Mouse (Mus musculus): ENCODE data around the gene Psmd9. TPM values are rescaled to one million over a fixed set of nuclear protein-coding genes. Genes with fewer than 3 reads are reported as not detected.
A peak's percentile ranks its signal among the peaks of the same experiment; 100 is the strongest.

The Psmd9 gene
- total RNA-seq, 2 experiments from 2014 or later = 29.0 to 29.4 TPM

DNA sequence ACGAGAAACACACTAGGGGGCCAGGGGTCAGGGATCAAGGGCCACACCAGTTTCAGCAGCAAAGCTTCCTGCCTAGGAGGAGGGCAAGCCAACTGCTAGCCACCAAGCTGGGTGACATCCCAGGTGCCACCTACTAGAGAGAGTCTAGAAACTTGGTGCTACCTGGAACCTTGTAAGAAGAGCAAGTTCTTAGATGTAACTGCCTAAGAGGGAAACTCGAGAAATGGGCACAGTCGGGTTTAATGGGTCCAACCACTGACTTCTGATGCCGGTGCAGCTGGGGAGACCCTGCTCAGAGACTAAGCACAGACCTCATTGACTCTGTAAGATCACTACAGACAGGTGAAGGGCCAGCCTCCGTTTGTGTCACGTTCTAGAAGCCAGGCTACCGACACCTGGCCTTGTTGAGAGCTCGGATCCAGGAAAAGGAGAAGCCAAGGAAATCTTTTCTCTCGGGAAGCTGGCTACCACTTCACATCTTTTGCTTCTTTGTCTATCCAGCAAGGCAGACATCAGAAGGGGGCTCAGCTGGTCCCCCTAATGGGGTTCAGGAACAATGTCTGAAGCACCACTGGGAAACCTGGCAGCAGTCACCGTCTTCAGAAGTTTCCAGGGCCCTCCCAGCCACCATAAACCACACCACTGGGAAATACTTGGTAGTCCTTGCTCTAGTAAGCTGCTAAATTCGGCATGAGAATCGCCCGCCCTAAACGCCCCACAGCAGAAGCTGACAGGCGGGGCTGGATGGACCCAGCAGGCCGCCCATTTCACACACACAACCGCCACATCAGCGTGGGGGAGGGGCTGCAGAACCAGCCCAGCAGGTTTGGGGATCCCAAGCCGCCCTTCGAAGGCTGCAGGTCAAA lies 31.9 kb upstream of the Psmd9 start:
- DNase-seq = peak; percentile 89

DNA sequence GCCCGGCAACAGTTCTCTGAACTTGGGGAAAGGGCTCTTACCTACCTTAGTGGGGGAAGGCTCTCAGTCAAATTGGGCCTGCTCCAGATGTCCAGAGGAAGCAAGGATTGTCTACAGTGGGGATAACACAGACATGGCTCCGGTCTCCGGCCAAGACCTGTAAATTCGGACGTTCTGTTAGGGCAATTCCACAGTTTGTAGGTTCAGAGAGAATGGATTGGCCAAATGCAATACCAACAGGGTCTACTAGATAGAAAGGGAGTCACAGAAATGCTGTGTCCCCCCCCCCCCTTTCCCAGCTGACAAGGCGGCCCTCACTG lies 31.3 kb upstream of the Psmd9 start:
- DNase-seq = no peak

GRCm38 (mm10) chr5:123138230-123138911 lies 30.8 kb upstream of the Psmd9 start:
- DNase-seq = peak; percentile 85

- peak; percentile 89 for DNase-seq
These were observed 30.1 kb upstream of the Psmd9 start for GRCm38 (mm10) chr5:123138953-123139721.

- DNase-seq = no peak
These were observed 29.2 kb upstream of the Psmd9 start for GRCm38 (mm10) chr5:123139722-123140627.

DNA sequence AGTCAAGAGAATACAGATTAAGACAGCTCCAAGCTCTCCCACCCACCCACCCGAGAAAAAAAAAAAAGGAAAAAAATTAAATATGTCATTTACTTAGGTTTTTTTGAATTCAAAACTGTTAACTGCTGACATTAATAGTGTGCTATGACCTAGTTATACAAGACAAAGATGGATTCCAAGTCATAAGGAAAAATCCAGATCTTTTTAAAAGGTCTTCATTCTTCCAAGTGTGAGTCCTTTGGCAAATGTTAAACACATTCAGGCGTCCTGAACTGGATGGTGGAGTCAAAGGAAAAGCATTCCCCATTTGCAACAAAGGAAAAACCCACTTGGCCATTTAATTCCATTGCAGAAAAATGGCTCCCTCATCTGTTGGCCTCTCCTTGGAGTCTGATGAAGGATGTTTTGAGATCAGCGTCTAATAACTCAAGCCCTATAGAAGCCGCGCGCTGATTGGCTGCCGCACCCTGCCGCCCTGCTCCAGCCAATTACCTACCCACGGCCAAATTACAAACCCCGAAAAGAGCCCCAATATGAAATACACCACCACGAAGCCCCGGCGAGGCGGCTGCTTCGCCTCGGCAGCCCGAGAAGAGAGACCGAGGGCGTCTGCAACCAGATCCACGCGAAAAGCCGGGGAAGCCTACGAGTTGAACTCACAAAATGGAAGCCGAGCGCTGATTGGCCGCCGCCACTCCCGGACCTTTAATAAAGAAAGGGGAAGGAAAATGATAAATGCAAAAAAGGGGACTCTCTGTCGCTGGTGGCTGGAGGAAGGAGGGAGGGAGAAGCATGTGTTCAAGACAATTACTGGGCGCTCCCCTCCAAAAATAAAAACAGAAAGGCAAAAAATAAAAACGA lies 28.3 kb upstream of the Psmd9 start:
- DNase-seq = peak; percentile 93

GRCm38 (mm10) chr5:123141555-123142160 lies 27.6 kb upstream of the Psmd9 start:
- DNase-seq = peak; percentile 77

DNA sequence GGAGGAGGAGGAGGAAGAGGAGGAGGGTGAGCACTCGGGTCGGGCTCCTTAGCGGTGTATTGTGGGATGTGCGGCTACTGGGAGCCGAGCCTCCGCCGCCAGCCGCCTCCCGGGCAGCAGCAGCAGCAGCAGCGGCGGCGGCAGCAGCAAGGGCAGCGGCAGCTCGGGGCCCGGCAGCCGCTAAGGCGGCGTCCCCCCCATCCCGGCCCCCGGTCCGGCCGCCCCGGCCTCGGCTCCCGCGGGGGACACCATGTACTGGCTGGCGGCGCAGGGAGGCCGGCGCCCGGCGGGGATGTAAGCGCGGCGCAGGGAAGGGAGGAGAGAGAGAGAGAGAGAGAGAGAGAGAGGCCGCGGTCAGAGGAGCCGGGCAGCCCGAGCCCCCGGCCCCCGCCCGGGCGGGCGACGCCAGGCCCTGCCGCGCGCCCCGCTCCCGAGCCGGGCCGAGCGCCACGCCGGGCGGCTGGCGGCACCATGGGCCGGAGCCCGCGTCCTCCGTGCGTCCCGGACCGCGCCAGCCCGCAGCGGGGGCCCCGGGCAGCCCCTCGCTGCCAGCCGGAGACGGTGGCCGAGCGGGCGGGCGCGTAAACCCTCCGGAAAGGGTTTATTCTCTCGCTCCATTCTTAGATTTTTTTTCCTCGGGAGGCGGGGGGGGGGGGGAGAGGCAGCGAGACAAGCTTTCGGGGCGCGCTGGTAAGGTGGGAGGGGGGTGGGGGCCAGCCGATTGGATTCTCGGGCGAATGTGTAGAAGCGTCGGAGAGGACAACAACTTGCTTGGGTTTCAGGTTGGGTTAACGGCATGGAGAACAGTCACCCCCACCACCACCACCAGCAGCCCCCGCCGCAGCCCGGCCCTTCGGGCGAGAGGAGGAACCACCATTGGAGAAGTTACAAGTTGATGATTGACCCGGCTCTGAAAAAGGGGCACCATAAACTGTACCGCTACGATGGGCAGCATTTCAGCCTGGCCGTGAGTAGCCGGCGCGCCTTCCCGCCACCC lies 26.8 kb upstream of the Psmd9 start, which contains the start of gene Setd1b:
Setd1b (plus strand) TSS at position 33 of the 997 bp plus-strand sequence.
- DNase-seq = peak; percentile 70

DNA sequence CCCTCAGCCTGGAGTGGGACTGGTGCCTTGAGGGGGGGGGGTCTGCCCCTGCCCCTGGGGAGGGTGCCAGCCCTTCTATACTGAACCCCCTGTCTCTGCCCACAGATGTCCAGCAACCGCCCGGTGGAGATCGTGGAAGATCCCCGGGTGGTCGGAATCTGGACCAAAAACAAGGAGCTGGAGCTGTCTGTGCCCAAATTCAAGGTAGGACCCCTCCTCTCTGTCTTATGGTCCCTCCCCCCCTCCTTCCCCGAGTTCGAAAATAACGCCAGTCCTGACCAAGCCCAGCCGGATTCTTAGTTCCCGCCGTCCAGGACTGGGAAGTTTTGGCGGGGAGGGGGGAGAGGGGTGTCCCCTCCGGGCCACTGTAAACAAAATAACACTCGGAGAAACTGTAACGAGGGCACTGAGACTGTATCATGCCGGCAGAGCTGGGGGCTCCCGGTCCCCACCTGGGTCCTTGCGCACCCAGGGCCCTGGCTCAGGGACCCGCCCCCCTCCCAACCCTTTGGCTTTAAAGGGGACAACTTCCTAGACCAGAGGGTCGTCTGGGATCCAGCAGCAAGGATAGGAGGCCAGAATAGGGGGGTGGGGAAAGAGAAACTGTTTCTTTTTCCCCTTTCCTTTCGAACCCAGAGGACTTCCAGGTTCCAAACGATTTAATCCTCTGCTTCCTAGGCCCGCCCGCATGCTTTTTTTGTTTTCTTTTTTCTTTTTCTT lies 25.8 kb upstream of the Psmd9 start:
- DNase-seq = peak; percentile 54

DNA sequence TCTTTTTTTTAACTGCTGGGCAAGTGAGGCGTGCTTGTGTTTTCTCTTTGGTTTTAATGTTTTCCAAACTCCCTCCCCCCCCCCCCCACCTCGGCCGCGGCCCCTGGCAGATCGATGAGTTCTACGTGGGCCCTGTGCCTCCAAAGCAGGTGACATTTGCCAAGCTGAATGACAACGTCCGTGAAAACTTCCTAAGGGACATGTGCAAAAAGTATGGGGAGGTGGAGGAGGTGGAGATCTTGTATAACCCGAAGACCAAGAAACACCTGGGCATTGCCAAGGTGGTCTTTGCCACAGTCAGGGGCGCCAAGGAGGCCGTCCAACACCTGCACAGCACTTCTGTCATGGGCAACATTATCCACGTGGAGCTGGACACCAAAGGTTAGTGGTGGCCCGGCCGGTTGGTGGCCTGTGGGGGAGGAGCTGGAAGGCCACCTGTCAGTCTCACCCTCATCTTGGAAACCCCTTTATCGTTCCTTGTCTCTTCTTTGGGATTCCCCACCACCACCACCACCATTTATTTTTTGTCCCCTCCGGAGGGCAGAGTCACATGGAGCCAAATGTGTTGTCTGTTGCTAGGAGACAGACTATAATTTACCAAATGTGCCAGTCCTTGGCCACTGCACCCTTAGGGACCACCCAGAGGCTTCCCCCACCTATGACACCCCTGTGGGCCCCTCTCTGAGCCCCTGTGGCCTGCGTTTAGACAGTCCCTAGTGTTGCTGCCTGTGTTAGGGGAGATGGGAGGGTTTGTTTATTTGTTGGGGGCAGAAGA lies 25.1 kb upstream of the Psmd9 start:
- no peak for DNase-seq

DNA sequence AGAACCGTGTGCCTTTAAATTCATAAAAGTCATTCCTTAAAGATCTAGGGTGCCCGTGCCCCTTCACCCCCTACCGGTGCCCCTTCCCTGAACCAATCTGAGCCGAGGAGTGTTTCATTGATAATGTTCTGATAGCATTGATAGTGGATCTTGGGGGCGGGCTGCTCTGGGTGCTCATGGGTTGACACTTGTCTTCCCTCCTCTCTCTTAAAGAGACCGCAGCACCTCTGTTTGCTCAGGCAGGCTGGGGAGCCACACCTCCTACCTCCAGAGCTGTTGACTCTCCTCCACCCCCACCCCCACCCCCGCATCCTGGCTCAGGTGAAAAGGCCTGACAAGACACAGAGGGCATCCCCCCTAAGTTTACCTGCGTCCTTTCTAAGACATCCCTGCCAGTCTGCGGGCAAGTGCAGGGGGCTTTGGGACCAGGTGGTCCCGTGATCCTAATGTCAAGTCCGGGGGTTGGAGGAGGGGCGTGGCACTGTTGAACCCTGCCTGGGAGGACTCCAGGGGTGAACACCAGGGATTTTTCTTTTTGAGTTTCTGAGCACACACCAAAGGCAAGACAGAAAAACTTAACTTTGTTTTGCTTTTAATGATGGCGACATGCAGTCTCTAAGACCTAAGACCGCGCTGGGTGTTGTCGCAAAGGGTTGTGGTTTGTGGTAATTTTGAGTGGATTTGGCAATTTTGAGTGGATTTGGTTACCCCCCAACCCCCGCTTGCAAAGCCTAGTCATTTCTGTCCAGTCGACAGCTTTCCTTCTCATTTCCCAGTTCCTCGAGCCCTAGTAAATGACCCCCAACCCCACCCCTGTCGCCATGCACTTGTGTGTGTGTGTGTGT lies 24.2 kb upstream of the Psmd9 start:
- no peak for DNase-seq

GRCm38 (mm10) chr5:123146357-123146756 lies 22.9 kb upstream of the Psmd9 start:
- no peak for DNase-seq

DNA sequence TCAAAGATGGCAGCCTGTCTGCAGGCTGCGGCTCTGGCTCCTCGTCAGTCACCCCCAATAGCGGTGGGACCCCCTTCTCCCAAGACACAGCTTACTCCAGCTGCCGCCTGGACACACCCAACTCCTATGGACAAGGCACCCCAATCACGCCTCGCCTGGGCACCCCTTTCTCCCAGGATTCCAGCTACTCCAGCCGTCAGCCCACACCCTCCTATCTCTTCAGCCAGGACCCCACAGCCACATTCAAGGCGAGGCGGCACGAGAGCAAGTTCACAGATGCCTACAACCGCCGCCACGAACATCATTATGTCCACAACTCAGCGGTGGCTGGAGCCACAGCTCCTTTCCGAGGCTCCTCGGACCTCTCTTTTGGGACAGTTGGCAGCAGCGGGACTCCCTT lies 21.6 kb upstream of the Psmd9 start:
- no peak for DNase-seq

DNA sequence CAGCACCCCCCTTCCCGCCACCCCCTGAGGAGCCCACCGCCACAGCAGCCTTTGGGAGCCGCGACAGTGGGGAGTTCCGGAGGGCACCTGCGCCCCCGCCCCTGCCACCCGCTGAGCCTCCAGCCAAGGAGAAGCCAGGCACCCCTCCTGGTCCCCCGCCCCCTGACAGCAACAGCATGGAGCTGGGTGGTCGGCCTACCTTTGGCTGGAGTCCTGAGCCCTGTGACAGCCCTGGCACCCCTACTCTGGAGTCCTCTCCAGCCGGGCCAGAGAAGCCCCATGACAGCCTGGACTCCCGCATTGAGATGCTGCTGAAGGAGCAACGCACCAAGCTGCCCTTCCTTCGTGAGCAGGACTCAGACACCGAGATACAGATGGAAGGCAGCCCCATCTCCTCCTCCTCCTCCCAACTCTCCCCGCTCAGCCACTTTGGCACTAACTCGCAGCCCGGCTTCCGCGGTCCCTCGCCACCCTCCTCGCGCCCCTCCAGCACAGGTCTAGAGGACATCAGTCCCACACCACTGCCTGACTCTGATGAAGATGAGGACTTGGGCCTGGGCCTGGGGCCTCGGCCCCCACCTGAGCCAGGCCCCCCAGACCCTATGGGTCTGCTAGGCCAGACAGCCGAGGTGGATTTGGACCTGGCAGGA lies 21.0 kb upstream of the Psmd9 start:
- DNase-seq = no peak

DNA sequence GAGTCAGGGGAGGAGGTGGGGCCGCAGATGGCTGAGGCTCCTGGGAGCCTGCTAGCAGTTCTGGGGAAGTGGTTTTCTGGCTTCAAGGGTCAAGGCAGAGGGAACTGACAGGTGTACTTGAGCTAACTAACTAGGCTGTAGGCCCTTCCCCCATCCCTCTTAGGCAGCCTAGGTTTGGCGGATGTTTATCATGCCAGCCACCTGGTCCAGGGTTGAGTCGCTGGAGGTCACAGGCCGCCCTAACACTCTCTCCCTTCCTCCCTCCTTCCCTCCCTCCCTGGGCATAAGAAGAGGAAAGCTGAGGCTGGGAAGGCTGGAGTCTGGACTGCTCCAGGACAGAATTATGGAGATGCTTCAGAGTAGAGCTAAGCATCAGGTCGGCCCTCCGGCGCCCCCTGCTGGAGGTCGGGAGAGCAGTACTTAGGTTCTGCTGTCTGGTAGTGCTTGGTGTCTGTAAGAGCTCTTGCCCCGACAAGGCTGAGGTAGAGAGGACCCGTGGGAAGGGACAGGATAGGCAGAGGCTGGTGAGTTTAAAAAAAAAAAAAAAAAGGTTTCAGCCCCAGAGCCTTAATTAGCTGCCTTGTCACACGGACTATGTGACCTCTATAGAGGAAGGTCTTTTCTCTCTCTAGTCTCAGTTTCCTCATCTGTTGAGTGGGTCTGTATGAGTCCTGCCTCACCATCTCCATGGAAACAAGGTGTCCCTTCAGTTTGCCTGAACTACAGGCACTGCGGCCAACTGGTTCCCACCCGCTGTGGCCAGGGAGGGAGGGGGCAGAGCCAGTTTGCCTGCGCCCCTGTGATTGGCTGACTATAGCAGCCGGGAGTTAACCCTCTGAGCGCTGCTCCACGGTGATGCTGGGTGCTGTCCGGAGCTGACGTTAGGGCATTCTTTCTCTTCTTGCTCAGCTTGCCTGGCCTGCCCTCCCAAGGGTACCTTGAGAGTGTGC lies 19.5 kb upstream of the Psmd9 start:
- DNase-seq = peak; percentile 96
